Mouse (Mus musculus) heart, postnatal 0 days (tissue): ENCODE measurements at regions not wholly inside any gene's neighbourhood (a gene's known extent, or its start where the extent isn't known, plus 50 kb on each side); places are given as distances from the start of the nearest gene placed in this dataset.

Experiments used
- ATAC-seq: fragments of 200-750 bp; cut with Nextera tagmentation; 2 replicates; pipeline ENCODE4 v1.8.0; 2017; ENCODE audit warnings: low read depth, moderate number of reproducible peaks, moderate library complexity; ENCODE audit not compliant: insufficient read depth
- DNase-seq: peaks from one replicate; pipeline ENCODE4 v3.0.0-alpha.2; 2016; ENCODE audit warnings: low spot score
- H3K27ac ChIP-seq: fragments of 300-500 bp; sonication (generic); 2 replicates; pipeline ENCODE4 v1.5.1; 2014; ENCODE audit warnings: low read depth, mild to moderate bottlenecking
- H3K27me3 ChIP-seq: fragments of 300-500 bp; sonication (generic); 2 replicates; pipeline ENCODE4 v1.6.1; 2014; ENCODE audit warnings: low read length, mixed read lengths; ENCODE audit not compliant: control insufficient read depth, insufficient read depth
- H3K36me3 ChIP-seq: fragments of 300-500 bp; sonication (generic); replicated peaks from 2 replicates; pipeline ENCODE4 v1.6.1; 2014; ENCODE audit warnings: low read length, mixed read lengths; ENCODE audit not compliant: control insufficient read depth, insufficient read depth
- H3K4me1 ChIP-seq: fragments of 300-500 bp; sonication (generic); 2 replicates; pipeline ENCODE4 v1.6.1; 2014; ENCODE audit warnings: antibody characterized with exemption; ENCODE audit not compliant: control insufficient read depth, insufficient read depth
- H3K4me2 ChIP-seq: fragments of 300-500 bp; sonication (generic); 2 replicates; pipeline ENCODE4 v1.6.1; 2014; ENCODE audit warnings: low read depth, mild to moderate bottlenecking, low read length, moderate library complexity
- H3K4me3 ChIP-seq: fragments of 300-500 bp; sonication (generic); 2 replicates; pipeline ENCODE4 v1.5.1; 2014; ENCODE audit warnings: low read depth, low read length
- H3K9ac ChIP-seq: fragments of 300-500 bp; sonication (generic); replicated peaks from 2 replicates; pipeline ENCODE4 v1.6.1; 2014; ENCODE audit warnings: low read depth, low read length, mixed read lengths
- H3K9me3 ChIP-seq: fragments of 300-500 bp; sonication (generic); replicated peaks from 2 replicates; pipeline ENCODE4 v1.6.1; 2016; ENCODE audit warnings: low read length; ENCODE audit not compliant: control insufficient read depth
- CTCF ChIP-seq: IDR thresholded peaks from 2 replicates; pipeline ENCODE4 v1.5.1; 2016; ENCODE audit warnings: antibody characterized with exemption, control low read depth, low read depth
- EP300 ChIP-seq: IDR thresholded peaks from 2 replicates; pipeline ENCODE4 v1.6.1; 2016; ENCODE audit warnings: antibody characterized with exemption, low read depth
- WGBS: fragments of 180-500 bp; shearing (Covaris S2); extraction: QIAGEN DNeasy Blood & Tissue Kit; methylation state at CpG from one replicate; pipeline ENCODE4 v1.1.7; 2014; 5-methylcytosine and 5-hydroxymethylcytosine counted together

DNA sequence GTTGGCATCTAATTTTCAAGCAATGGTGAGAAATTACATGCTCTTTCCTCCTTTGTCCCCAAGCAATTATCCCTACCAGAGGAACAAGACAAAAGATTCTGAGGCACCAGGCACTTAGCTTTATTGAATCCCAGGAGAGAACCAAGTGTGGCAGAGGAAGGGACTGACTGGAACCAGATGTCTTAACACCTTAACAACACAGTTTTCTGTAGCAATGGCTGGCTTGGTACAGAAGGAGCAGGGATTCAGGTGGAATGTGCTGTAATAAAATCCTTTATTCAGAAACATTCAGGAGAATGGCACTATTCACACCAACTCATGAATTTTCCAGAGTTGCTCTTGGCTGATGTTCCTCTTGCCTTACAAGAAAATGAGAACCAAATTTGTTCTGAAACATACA, 315.3 kb upstream of the Tyrp1 start:
- Histone ChIP-seq H3K9ac (no peak overlapping the region), H3K27me3 (no peaks in the 10 kb centered on the region), H3K4me2 (no peak overlapping the region), H3K27ac (no peak overlapping the region), H3K9me3 (no peaks in the 10 kb centered on the region), H3K4me3 (no peak overlapping the region), H3K36me3 (no peaks in the 10 kb centered on the region), H3K4me1 (no peaks in the 10 kb centered on the region)
- ATAC-seq (no peak), DNase-seq (no peak)
- TF ChIP-seq EP300 (no peak), CTCF (no peak)

DNA sequence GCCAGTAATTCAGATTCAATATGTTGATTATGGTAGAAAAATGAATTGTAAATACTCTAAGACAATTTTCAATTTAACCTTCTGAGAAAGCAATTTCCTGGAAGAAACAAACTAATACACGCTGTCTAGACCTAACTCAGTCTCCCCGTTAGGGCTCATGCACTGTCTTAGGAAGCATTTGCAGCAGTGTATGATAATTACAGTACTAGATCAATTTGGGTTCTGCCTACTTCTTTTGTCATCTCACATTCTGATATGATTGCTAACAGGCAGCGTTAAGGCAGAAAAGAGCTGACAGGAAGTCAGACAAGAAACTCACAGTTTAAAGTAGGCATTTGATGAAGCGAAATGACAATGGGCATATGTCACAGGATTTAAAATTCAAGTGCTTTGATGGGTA, 294.1 kb upstream of the Tyrp1 start:
- DNase-seq (no peak), ATAC-seq (no peak)
- no peaks in the 10 kb centered on the region for H3K27me3 ChIP-seq
- no peak overlapping the region for H3K9ac ChIP-seq
- no peak overlapping the region for H3K4me2 ChIP-seq
- H3K4me1 ChIP-seq: no peaks in the 10 kb centered on the region
- TF ChIP-seq CTCF (no peak), EP300 (no peak)
- H3K4me3 ChIP-seq: no peak overlapping the region
- no peaks in the 10 kb centered on the region for H3K9me3 ChIP-seq
- 72% methylated on average over 4 of the region's 4 CpGs for WGBS
- no peak overlapping the region for H3K27ac ChIP-seq
- no peaks in the 10 kb centered on the region for H3K36me3 ChIP-seq

DNA sequence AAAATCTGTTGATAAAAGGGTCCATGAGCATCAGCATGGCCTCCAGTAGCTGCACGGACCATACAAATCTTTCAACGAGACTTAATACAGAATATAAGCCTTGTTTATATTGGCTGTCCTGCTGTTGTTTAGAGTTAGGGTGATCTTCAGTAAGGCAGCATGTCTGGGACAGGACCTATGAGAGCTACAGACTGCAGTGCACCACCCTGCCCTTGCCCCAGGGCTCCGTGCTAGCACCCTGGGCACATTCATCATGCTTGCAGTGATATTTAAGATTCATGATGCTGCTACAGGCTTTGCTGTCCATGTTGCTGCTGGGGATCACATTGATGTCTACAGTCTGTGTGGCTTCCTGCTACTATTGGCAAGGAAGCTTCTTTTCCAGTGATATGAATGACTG, 288.8 kb upstream of the Tyrp1 start:
- H3K9ac ChIP-seq: no peak overlapping the region
- H3K9me3 ChIP-seq: no peaks in the 10 kb centered on the region
- H3K27me3 ChIP-seq: no peaks in the 10 kb centered on the region
- no peak overlapping the region for H3K27ac ChIP-seq
- DNase-seq (no peak), ATAC-seq (no peak)
- 79% methylated on average over 3 of the region's 3 CpGs for WGBS
- H3K4me3 ChIP-seq: no peak overlapping the region
- H3K4me2 ChIP-seq: no peak overlapping the region
- TF ChIP-seq EP300 (no peak), CTCF (no peak)
- no peaks in the 10 kb centered on the region for H3K4me1 ChIP-seq
- no peaks in the 10 kb centered on the region for H3K36me3 ChIP-seq

DNA sequence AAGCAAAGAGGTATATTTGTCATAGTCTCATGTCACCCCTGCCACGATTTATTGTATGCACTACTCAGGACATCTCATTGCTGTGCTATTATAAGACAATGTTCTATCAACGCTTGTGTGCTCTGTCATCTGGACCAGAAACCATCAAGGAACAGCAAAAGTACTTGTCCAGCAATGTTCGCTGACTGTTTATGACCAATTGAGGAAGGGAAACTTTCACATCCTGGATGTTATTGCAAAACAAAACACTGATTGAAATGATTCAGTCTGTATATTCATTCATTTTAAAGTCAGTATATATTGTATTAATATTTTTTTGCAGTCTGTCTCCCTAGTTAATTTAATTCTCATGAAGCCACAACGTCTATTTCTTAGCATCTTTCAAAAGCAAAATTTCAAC, 244.5 kb upstream of the Tyrp1 start:
- Histone ChIP-seq H3K9me3 (no peaks in the 10 kb centered on the region), H3K4me3 (no peak overlapping the region), H3K36me3 (no peaks in the 10 kb centered on the region), H3K27ac (no peak overlapping the region), H3K4me1 (no peaks in the 10 kb centered on the region), H3K27me3 (no peaks in the 10 kb centered on the region), H3K4me2 (no peak overlapping the region), H3K9ac (no peak overlapping the region)
- ATAC-seq (no peak), DNase-seq (no peak)
- 64% methylated on average over 4 of the region's 4 CpGs for WGBS
- TF ChIP-seq CTCF (no peak), EP300 (no peak)

DNA sequence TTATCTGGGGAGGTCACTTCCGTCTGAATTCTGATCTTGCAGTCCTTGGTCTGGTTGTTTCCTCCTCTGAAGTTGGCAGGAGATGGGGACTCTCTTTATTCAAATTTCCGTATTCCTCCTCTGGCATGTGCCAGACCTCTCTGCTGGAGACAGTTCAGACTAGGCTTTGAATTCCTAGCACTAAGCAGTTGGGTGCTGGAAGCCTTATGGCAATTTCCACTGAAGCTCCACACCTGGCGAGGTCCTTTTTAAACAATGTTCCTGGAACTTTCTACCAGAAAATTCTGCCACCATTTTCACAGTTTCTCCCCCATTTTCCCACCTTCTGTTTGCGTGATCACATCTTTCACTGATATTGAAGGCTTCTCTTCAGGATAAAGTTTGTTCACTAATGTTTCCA, 205.7 kb upstream of the Tyrp1 start:
- ATAC-seq (no peak), DNase-seq (no peak)
- Histone ChIP-seq H3K4me3 (no peak overlapping the region), H3K9ac (no peak overlapping the region), H3K36me3 (no peaks in the 10 kb centered on the region), H3K4me1 (no peaks in the 10 kb centered on the region), H3K27ac (no peak overlapping the region), H3K4me2 (no peak overlapping the region), H3K9me3 (no peaks in the 10 kb centered on the region), H3K27me3 (no peaks in the 10 kb centered on the region)
- TF ChIP-seq EP300 (no peak), CTCF (no peak)
- 65% methylated on average over 4 of the region's 4 CpGs for WGBS

DNA sequence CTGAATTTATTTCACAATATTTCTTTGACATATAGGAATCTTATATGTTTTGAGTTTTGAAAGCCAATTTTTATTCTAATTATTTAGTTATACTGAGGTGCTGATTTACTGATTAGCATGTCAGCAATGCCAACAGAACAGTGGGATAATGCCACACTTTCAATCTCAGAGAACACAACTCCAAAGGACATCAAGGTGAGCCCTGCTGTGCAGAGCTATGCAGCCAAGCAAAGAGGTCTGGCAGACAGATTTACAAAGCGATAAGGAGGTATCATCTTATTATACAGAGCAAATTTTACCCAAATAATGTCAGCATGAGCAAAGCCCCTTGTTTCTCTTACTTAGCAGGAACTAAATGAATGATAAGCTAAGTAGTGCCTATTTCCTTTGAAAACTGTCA, 204.7 kb upstream of the Tyrp1 start:
- no peak overlapping the region for H3K27ac ChIP-seq
- no peaks in the 10 kb centered on the region for H3K9me3 ChIP-seq
- no peaks in the 10 kb centered on the region for H3K27me3 ChIP-seq
- H3K36me3 ChIP-seq: no peaks in the 10 kb centered on the region
- WGBS: 56% methylated on average over 1 of the region's 1 CpGs
- no peak overlapping the region for H3K4me3 ChIP-seq
- TF ChIP-seq EP300 (no peak), CTCF (no peak)
- ATAC-seq (no peak), DNase-seq (no peak)
- H3K9ac ChIP-seq: no peak overlapping the region
- no peak overlapping the region for H3K4me2 ChIP-seq
- H3K4me1 ChIP-seq: no peaks in the 10 kb centered on the region
